Comparison of ENCODE assay signal across 8 mouse cellular contexts in genomic region chr17:21909456-21910052, GRCm38 (mm10). TPM values are rescaled to one million over a fixed set of nuclear protein-coding genes. Genes with fewer than 3 reads are reported as not detected.
DNase-seq lines count a peak whose midpoint lies in the region; ATAC-seq lines count a peak whose summit lies in the region.
"Not testable (repeated sequence)": the region's sequence is repeated elsewhere in the genome, so short reads cannot be mapped to it uniquely, and the experiment has no call there.

TSS of gene Zfp995 (minus strand) at chr17:21909926.

- H3K4me1 ChIP-seq in erythroblast, embryonic 14.5 days (ENCODE audit: control insufficient read depth); heart, embryonic 11.5 days (ENCODE audit: control insufficient read depth, insufficient read depth, low read length); kidney, embryonic 16.5 days (ENCODE audit: insufficient read depth, low read length): not testable (repeated sequence)

- not testable (repeated sequence) for H3K27me3 ChIP-seq in erythroblast, embryonic 14.5 days (ENCODE audit: control insufficient read depth); heart, embryonic 11.5 days (ENCODE audit: control insufficient read depth, insufficient read depth, low read length); kidney, embryonic 16.5 days (ENCODE audit: insufficient read depth, low read length)

- H3K9ac ChIP-seq in heart, embryonic 11.5 days (ENCODE audit: low read depth, low read length): peak within 1 kb of the TSS; percentile 77
- H3K9ac ChIP-seq in kidney, embryonic 16.5 days (replicated peaks; ENCODE audit: low read length): peak within 1 kb of the TSS; percentile 79

- H3K9me3 ChIP-seq in erythroblast, embryonic 14.5 days (ENCODE audit: control insufficient read depth, low read length); heart, embryonic 11.5 days (replicated peaks; ENCODE audit: control insufficient read depth, low read length); kidney, embryonic 16.5 days (ENCODE audit: low read length): not testable (repeated sequence)

- H3K4me2 ChIP-seq in heart, embryonic 11.5 days: peak within 1 kb of the TSS; percentile 70
- H3K4me2 ChIP-seq in kidney, embryonic 16.5 days (replicated peaks; ENCODE audit: low read depth, low read length): peak within 1 kb of the TSS; percentile 67

- ATAC-seq in heart, embryonic 11.5 days (replicated peaks; ENCODE audit: insufficient number of reproducible peaks, low FRiP score, low TSS enrichment): peak; percentile 95
- ATAC-seq in kidney, embryonic 16.5 days (ENCODE audit: low FRiP score, low TSS enrichment): peak; percentile 99

- H3K4me3 ChIP-seq in erythroblast, embryonic 14.5 days (replicated peaks): peak within 1 kb of the TSS; percentile 60
- peak within 1 kb of the TSS; percentile 70 for H3K4me3 ChIP-seq in heart, embryonic 11.5 days (ENCODE audit: low read depth, low read length)
- H3K4me3 ChIP-seq in kidney, embryonic 16.5 days (ENCODE audit: low read length): peak within 1 kb of the TSS; percentile 75

- under 1% methylated on average over 24 of the region's 24 CpGs for WGBS in heart, embryonic 11.5 days (ENCODE audit: insufficient replicate concordance)
- WGBS in kidney, embryonic 16.5 days: under 1% methylated on average over 24 of the region's 24 CpGs

- H3K36me3 ChIP-seq in erythroblast, embryonic 14.5 days (ENCODE audit: control insufficient read depth); heart, embryonic 11.5 days (ENCODE audit: control insufficient read depth, insufficient read depth, low read length); kidney, embryonic 16.5 days (ENCODE audit: insufficient read depth, low read length): not testable (repeated sequence)

- peak; percentile 45 to 48 for DNase-seq in B cell, adult 2 months
- DNase-seq in brain, adult 2 months (ENCODE audit: low read depth, low spot score): peak; percentile 86
- DNase-seq in liver: peak; percentile 33
- DNase-seq in monocyte, adult 2 months (ENCODE audit: low read depth in 1 of 2, low spot score in 2 of 2): peak; percentile 31 to 36
- DNase-seq in spleen, postnatal 4 days (ENCODE audit: low spot score in 2 of 2): peak; percentile 29 to 58

- H3K27ac ChIP-seq in heart, embryonic 11.5 days (ENCODE audit: low read depth, low read length): 0 out of 2 replicates have a peak within 1 kb of the TSS, but pooled peaks have one; percentile 22
- 0 out of 2 replicates have a peak within 1 kb of the TSS, but pooled peaks have one; percentile 23 for H3K27ac ChIP-seq in kidney, embryonic 16.5 days (ENCODE audit: low read length)

RNA-seq across cellular contexts. Expression of gene Zfp995, which starts in this region (rescaled TPM):
- polyA plus RNA-seq in erythroblast, embryonic 14.5 days (2012): not detected in 2 replicates
- 4.5 and 4.8 TPM in 2 replicates for polyA plus RNA-seq in heart, embryonic 11.5 days (2014; fragmentation: Nextera tagmentation; extraction: Ambion mirVana)
- 6.6 and 6.8 TPM in 2 replicates for polyA plus RNA-seq in kidney, embryonic 16.5 days (2015; fragmentation: Nextera tagmentation; extraction: Ambion mirVana)

Comparison
In these comparisons a context has a peak if more than half of its experiments do, and no peak if none do; other contexts are left out.
1. Peak in every context shown above with its lines: DNase-seq, ATAC-seq, H3K4me3 ChIP-seq and H3K27ac ChIP-seq.
2. DNase-seq: peak in every context shown above with its lines; median percentile 86 in brain, adult 2 months; 46 in B cell, adult 2 months; 44 in spleen, postnatal 4 days; 34 in monocyte, adult 2 months; 33 in liver.